Mouse (Mus musculus): ENCODE measurements around the gene Phactr2.

GRCm38 (mm10) chr10:13250280-13250679, 223.9 kb downstream of the Phactr2 start:
- TF ChIP-seq CTCF (IDR thresholded peaks at IDR 0.05; ENCODE audit: low read depth, low read length) = no peak
- TF ChIP-seq GATA1 (IDR thresholded peaks at IDR 0.05; ENCODE audit: borderline replicate concordance, low read length) = no peak
